Mouse (Mus musculus) forebrain, embryonic 16.5 days (tissue): ENCODE measurements around the gene Sema3d. TPM values are rescaled to one million over a fixed set of nuclear protein-coding genes. Genes with fewer than 3 reads are reported as not detected.

Source experiments
- ATAC-seq: fragments of 200-750 bp; cut with Nextera tagmentation; 2 replicates; pipeline ENCODE4 v1.8.0; 2017; ENCODE audit warnings: mild to moderate bottlenecking, moderate library complexity
- H3K27ac ChIP-seq: fragments of 300-500 bp; sonication (generic); 2 replicates; pipeline ENCODE4 v1.5.1; 2014; ENCODE audit warnings: low read length, control low read depth
- H3K27me3 ChIP-seq: fragments of 300-500 bp; sonication (generic); replicated peaks from 2 replicates; pipeline ENCODE4 v1.6.1; 2014; ENCODE audit warnings: low read length; ENCODE audit not compliant: control insufficient read depth, insufficient read depth
- H3K36me3 ChIP-seq: fragments of 300-500 bp; sonication (generic); 2 replicates; pipeline ENCODE4 v1.6.1; 2014; ENCODE audit not compliant: control insufficient read depth, insufficient read depth
- H3K4me1 ChIP-seq: fragments of 300-500 bp; sonication (generic); replicated peaks from 2 replicates; pipeline ENCODE4 v1.6.1; 2014; ENCODE audit warnings: low read length; ENCODE audit not compliant: control insufficient read depth, insufficient read depth
- H3K4me2 ChIP-seq: fragments of 300-500 bp; sonication (generic); 2 replicates; pipeline ENCODE4 v1.6.1; 2014; ENCODE audit warnings: mild to moderate bottlenecking, low read length, control low read depth
- H3K4me3 ChIP-seq: fragments of 300-500 bp; sonication (generic); replicated peaks from 2 replicates; pipeline ENCODE4 v1.5.1; 2014; ENCODE audit warnings: mild to moderate bottlenecking, low read length, control low read depth
- H3K9ac ChIP-seq: fragments of 300-500 bp; sonication (generic); replicated peaks from 2 replicates; pipeline ENCODE4 v1.6.1; 2014; ENCODE audit warnings: low read depth, low read length, control low read depth
- H3K9me3 ChIP-seq: fragments of 300-500 bp; sonication (generic); 2 replicates; pipeline ENCODE4 v1.6.1; 2016; ENCODE audit warnings: low read length; ENCODE audit not compliant: control insufficient read depth
- WGBS: fragments of 180-500 bp; shearing (Covaris S2); extraction: QIAGEN DNeasy Blood & Tissue Kit; methylation state at CpG from one replicate; pipeline ENCODE4 v1.1.7; 2014; 5-methylcytosine and 5-hydroxymethylcytosine counted together
- polyA plus RNA-seq: library from polyadenylated mRNA; unstranded; fragments of >200 nt; fragmentation: Nextera tagmentation; extraction: Ambion mirVana; gene quantifications from 2 replicates; pipeline ENCODE4 v1.2.1, GENCODE M21; 2015

Gene Sema3d
- 1.8 and 2.3 TPM in 2 replicates for polyA plus RNA-seq

DNA sequence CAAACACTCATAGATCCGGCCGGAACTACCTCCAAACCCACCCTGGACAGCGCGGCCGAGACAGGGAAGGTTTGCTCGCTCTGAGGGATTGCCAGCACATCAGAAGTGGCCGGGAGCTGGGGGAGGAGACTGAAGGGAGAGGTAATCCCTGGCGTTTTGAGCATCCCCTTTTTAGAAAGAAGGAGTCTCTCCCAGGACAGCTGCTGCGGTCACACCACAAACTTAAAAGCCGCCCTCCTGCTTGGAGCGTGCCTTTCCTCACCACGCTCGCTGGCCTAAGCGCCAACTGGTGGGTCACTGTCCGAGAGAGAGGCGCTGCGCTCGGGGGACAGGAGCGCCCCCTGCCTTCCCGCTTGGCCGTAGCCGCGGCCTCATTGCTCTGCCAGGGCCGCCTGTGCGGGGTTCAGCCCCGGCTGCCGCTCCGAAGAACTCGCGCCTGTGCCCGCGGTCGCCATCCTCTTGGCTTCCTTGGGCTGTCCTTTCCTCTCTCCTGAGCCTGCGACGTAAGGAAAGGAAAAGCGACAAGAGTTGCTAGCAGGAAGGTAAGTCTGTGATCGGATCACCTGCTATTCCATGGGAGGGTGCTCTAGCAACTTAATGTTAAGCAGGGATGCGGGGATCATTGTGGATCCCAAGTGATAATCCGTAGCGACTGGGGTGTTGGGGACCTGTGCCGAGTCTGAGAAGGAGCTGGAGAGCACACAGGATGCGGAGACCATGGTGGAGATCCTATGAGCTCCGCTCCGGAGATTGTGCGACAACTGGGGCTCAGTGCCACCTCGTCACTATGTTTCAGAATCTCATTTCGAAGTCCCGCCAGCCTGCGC is at the start of gene Sema3d:
Sema3d (plus strand) TSS at position 253 of the 827 bp plus-strand sequence.
- H3K27ac ChIP-seq: no peak within 1 kb of the TSS
- H3K9me3 ChIP-seq: no peaks in the 10 kb centered on the region
- peak within 1 kb of the TSS; percentile 58 for H3K9ac ChIP-seq
- peak; percentile 98 for ATAC-seq
- peaks cover 9% of the 10 kb centered on the region for H3K4me1 ChIP-seq
- peak within 1 kb of the TSS; percentile 96 for H3K4me2 ChIP-seq
- peaks cover 2% of the 10 kb centered on the region for H3K27me3 ChIP-seq
- H3K4me3 ChIP-seq: peak within 1 kb of the TSS; percentile 63
- WGBS: 0% methylated on average over 46 of the region's 49 CpGs
- H3K36me3 ChIP-seq: no peaks in the 10 kb centered on the region

DNA sequence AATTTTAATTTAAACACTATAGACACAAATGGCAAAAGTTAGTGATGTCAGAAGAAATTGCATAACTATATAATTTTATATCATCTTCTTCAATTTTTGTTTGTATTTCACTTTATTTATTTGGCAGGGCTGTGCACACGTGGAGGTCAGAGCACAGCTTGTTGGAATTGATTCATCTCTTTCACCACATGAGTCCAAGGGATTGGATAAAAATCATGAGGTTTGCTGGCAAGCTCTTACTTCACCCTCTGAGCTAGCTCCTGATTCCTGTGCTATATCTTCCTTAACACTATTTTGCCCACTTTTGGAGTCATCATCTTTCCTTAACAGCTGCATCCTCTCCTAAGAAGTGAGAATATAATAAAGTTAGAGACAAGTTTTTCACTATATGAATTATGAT is 5.9 kb upstream of the Sema3d start:
- no peak overlapping the region for H3K27ac ChIP-seq
- no peaks in the 10 kb centered on the region for H3K27me3 ChIP-seq
- H3K4me2 ChIP-seq: no peak overlapping the region
- no peak overlapping the region for H3K9ac ChIP-seq
- no peaks in the 10 kb centered on the region for H3K36me3 ChIP-seq
- no peaks in the 10 kb centered on the region for H3K9me3 ChIP-seq
- H3K4me3 ChIP-seq: no peak overlapping the region
- no peak for ATAC-seq
- WGBS: 61% methylated on average over 1 of the region's 1 CpGs
- no peaks in the 10 kb centered on the region for H3K4me1 ChIP-seq

DNA sequence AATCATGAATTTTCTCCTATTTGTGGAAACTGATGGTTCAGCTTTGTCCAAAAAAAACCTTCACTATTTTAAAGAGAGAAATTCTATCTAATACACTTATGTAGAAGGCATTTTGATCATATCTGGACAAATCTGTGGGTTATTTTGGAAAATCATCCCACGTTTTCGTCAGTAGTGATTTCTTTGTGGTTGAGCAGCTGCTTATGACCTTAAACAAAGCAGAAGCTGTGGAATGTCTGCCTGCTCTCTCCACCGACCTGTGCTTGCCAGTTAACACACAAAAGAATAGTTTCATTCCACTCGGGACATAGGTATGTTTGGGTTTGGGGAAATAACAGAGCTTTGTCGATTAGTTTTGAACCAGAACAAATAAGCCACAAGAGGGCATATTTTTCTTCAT is 4.3 kb upstream of the Sema3d start:
- Histone ChIP-seq H3K4me1 (peaks cover 7% of the 10 kb centered on the region), H3K27ac (no peak overlapping the region), H3K4me3 (no peak overlapping the region), H3K36me3 (no peaks in the 10 kb centered on the region), H3K9ac (no peak overlapping the region), H3K27me3 (no peaks in the 10 kb centered on the region), H3K4me2 (no peak overlapping the region), H3K9me3 (no peaks in the 10 kb centered on the region)
- 36% methylated on average over 5 of the region's 5 CpGs for WGBS
- ATAC-seq: no peak

DNA sequence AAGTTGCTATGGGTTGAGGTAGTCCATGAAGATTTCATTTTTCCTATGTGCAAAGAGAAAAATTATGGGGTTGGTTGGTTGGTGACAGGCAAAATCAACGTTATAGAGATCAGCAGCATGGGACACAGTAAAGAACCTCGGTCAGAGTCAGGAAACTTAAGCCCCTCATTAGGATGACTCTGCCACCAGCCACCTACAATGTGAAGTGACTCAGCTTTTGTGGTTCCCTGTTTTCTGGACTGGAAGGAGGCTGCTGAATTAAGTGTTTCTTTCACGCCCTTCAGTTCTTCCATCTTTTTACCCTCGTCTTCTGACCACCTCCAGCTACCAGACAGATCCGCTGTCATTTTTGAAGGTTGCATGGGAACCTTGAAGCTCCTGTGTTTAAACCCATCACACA is 1.2 kb upstream of the Sema3d start:
- peaks cover 9% of the 10 kb centered on the region for H3K4me1 ChIP-seq
- no peak for ATAC-seq
- no peaks in the 10 kb centered on the region for H3K9me3 ChIP-seq
- no peak overlapping the region for H3K9ac ChIP-seq
- peaks cover 2% of the 10 kb centered on the region for H3K27me3 ChIP-seq
- no peaks in the 10 kb centered on the region for H3K36me3 ChIP-seq
- 78% methylated on average over 5 of the region's 5 CpGs for WGBS
- no peak overlapping the region for H3K4me2 ChIP-seq
- H3K4me3 ChIP-seq: no peak overlapping the region
- H3K27ac ChIP-seq: no peak overlapping the region

DNA sequence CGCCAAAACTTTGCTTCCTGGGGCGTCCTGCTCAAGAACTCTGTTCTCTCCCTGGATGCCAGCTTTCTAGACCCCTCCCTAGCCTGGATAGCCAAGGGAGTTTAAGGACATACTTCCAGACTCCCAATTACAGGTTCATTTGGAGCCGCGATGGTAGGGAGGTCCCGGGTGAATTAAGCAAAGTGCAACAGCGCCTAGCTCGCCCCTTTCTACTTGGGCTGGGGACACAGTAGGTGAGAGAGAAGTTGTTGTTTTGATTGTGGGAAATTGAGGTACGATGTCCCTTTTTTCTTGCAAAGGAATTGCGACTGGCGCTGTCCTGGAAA is 738 bp downstream of the Sema3d start:
- ATAC-seq: no peak
- Histone ChIP-seq H3K36me3 (no peaks in the 10 kb centered on the region), H3K9ac (peak overlapping the region; percentile 58), H3K27me3 (peaks cover 2% of the 10 kb centered on the region), H3K4me1 (peaks cover 9% of the 10 kb centered on the region), H3K27ac (no peak overlapping the region), H3K9me3 (no peaks in the 10 kb centered on the region), H3K4me3 (peak overlapping the region; percentile 63), H3K4me2 (peak overlapping the region; percentile 96)
- WGBS: under 1% methylated on average over 10 of the region's 10 CpGs

DNA sequence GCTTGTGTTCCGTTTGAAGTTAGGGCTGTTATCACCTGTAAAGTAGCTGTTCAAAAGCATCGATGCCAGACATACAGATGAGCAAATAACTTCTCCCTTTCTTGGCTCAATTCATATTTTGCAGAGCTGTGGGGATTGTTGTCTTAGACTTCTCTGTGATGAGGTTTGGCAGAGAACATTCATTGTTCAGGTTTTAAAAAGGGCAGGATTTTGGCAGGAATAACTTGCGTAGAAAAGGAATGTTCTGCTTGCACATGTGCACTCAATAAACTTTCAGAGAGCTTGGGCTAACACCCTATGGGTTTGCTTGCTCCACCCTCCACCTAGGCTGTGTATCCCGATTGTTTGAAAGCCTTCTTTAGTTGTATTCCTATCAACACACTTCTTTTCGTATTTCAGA is 9.5 kb downstream of the Sema3d start:
- WGBS: 77% methylated on average over 5 of the region's 5 CpGs
- H3K9me3 ChIP-seq: no peaks in the 10 kb centered on the region
- no peak for ATAC-seq
- H3K36me3 ChIP-seq: no peaks in the 10 kb centered on the region
- H3K4me1 ChIP-seq: no peaks in the 10 kb centered on the region
- no peaks in the 10 kb centered on the region for H3K27me3 ChIP-seq
- no peak overlapping the region for H3K9ac ChIP-seq
- H3K27ac ChIP-seq: no peak overlapping the region
- H3K4me2 ChIP-seq: no peak overlapping the region
- H3K4me3 ChIP-seq: no peak overlapping the region

DNA sequence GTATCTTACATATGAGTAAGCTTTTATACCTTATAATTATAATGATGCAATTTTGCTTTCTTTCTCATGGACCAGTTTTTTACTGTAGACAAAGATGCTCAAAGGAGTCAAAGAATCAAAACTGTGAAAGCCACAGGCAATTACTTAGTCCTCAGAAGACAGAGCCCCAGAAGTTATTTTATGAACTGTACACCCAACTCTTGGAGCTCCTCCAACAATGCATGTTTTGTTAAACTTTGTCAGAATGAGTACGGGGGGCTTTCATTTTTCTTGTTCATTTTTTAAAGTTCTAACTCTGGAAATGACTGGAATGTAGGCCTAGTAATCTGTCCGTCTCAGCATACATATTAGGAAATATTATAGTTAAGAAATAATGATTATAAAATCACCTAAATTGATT is 16.1 kb downstream of the Sema3d start:
- Histone ChIP-seq H3K4me2 (no peak overlapping the region), H3K27me3 (no peaks in the 10 kb centered on the region), H3K9ac (no peak overlapping the region), H3K4me3 (no peak overlapping the region), H3K36me3 (no peaks in the 10 kb centered on the region), H3K27ac (no peak overlapping the region), H3K4me1 (no peaks in the 10 kb centered on the region), H3K9me3 (no peaks in the 10 kb centered on the region)
- no peak for ATAC-seq
- WGBS: 84% methylated on average over 2 of the region's 2 CpGs

DNA sequence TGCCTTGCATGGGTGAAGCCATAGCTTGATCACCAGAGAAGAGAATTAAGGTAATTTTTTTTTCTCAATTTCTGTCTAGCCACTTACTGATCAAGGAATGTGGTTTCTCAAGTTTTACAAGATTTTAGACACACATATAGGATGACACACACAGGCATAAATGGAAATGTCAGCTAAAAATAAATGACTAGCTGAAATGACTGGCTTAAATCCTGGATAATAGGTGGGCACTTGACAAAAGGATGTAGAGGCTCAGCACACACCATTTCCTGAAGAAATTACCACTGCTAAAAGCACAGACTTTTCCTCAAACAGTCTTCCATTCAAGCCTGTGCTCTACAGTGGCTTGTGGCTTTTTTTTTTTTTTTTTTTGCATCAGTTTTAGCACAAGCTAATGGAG is 21.0 kb downstream of the Sema3d start:
- Histone ChIP-seq H3K9me3 (no peaks in the 10 kb centered on the region), H3K4me3 (no peak overlapping the region), H3K4me1 (no peaks in the 10 kb centered on the region), H3K9ac (no peak overlapping the region), H3K36me3 (no peaks in the 10 kb centered on the region), H3K4me2 (no peak overlapping the region), H3K27me3 (no peaks in the 10 kb centered on the region), H3K27ac (no peak overlapping the region)
- ATAC-seq: no peak

DNA sequence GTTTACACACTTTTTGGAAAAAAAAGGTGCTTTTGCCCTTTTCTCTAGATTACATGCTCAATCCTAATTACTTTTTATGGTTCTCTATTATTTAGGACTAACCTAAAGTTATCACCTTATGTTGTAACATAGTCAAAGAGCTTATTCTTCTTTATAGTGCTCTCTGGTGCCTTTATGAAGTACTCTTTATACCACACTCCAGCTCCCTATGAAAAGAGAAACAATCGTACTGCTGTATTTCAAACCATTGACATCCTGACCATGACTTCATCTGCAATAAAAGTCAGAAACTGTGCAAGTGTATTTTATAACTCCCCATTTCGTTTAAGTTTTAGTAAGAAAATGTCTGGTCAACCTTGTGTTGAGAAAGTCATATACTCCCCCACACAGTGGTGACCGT is 29.4 kb downstream of the Sema3d start:
- ATAC-seq: no peak
- H3K9ac ChIP-seq: no peak overlapping the region
- no peaks in the 10 kb centered on the region for H3K4me1 ChIP-seq
- H3K36me3 ChIP-seq: no peaks in the 10 kb centered on the region
- H3K4me2 ChIP-seq: no peak overlapping the region
- H3K27ac ChIP-seq: no peak overlapping the region
- H3K27me3 ChIP-seq: no peaks in the 10 kb centered on the region
- 81% methylated on average over 3 of the region's 3 CpGs for WGBS
- no peak overlapping the region for H3K4me3 ChIP-seq
- H3K9me3 ChIP-seq: no peaks in the 10 kb centered on the region

DNA sequence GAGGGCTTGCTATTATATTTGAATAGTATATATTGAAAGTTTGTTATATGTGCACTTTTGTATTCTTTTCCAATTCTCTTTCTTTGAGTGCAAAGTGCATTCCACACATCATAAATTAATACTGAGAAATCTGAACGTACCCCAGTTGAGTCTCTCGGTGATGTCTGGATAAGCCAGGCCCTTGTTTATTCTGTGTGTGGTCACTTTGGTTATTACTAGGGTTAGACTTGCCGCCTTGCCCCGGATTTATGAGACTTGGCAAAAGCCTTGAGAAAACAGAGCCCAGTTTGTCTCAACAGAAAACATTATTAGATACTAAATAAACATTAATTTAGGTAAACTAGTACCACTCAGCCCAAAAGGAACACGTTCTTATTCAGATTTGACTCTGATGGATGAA is 40.1 kb downstream of the Sema3d start:
- Histone ChIP-seq H3K9ac (no peak overlapping the region), H3K4me1 (no peaks in the 10 kb centered on the region), H3K4me2 (no peak overlapping the region), H3K4me3 (no peak overlapping the region), H3K36me3 (no peaks in the 10 kb centered on the region), H3K9me3 (no peaks in the 10 kb centered on the region), H3K27me3 (no peaks in the 10 kb centered on the region), H3K27ac (no peak overlapping the region)
- no peak for ATAC-seq
- 84% methylated on average over 5 of the region's 5 CpGs for WGBS
